Mouse (Mus musculus) kidney, postnatal 0 days (tissue): Measurements from ENCODE around the gene Rapgef2. TPM values are rescaled to one million over a fixed set of nuclear protein-coding genes. Genes with fewer than 3 reads are reported as not detected.

Source experiments
- ATAC-seq: fragments of 200-750 bp; cut with Nextera tagmentation; replicated peaks from 2 replicates; pipeline ENCODE4 v1.8.0; 2017; ENCODE audit warnings: low read depth, moderate number of reproducible peaks, moderate TSS enrichment, moderate library complexity; ENCODE audit not compliant: low FRiP score
- DNase-seq: peaks from one replicate; pipeline ENCODE4 v3.0.0-alpha.2; 2016; ENCODE audit warnings: low spot score
- H3K27ac ChIP-seq: fragments of 300-500 bp; sonication (generic); 2 replicates; pipeline ENCODE4 v1.5.1; 2014; ENCODE audit warnings: mild to moderate bottlenecking
- H3K27me3 ChIP-seq: fragments of 300-500 bp; sonication (generic); 2 replicates; pipeline ENCODE4 v1.6.1; 2014; ENCODE audit warnings: low read length, mixed read lengths; ENCODE audit not compliant: insufficient read depth
- H3K36me3 ChIP-seq: fragments of 300-500 bp; sonication (generic); 2 replicates; pipeline ENCODE4 v1.6.1; 2014; ENCODE audit warnings: low read length, mixed read lengths; ENCODE audit not compliant: insufficient read depth
- H3K4me1 ChIP-seq: fragments of 300-500 bp; sonication (generic); replicated peaks from 2 replicates; pipeline ENCODE4 v1.6.1; 2014; ENCODE audit warnings: antibody characterized with exemption, low read length, mixed read lengths; ENCODE audit not compliant: insufficient read depth
- H3K4me2 ChIP-seq: fragments of 300-500 bp; sonication (generic); 2 replicates; pipeline ENCODE4 v1.6.1; 2014; ENCODE audit warnings: mild to moderate bottlenecking, low read length, moderate library complexity, mixed read lengths
- H3K4me3 ChIP-seq: fragments of 300-500 bp; sonication (generic); replicated peaks from 2 replicates; pipeline ENCODE4 v1.5.1; 2014; ENCODE audit warnings: low read depth, low read length
- H3K9ac ChIP-seq: fragments of 300-500 bp; sonication (generic); 2 replicates; pipeline ENCODE4 v1.6.1; 2014; ENCODE audit warnings: low read depth, low read length
- H3K9me3 ChIP-seq: fragments of 300-500 bp; sonication (generic); replicated peaks from 2 replicates; pipeline ENCODE4 v1.6.1; 2016; ENCODE audit warnings: low read length, inconsistent platforms, mixed read lengths
- CTCF ChIP-seq: IDR thresholded peaks from 2 replicates; pipeline ENCODE4 v1.5.1; 2016; ENCODE audit warnings: antibody characterized with exemption, low read depth, mild to moderate bottlenecking, moderate library complexity
- WGBS: fragments of 180-500 bp; shearing (Covaris S2); extraction: QIAGEN DNeasy Blood & Tissue Kit; methylation state at CpG from one replicate; pipeline ENCODE4 v1.1.7; 2014; 5-methylcytosine and 5-hydroxymethylcytosine counted together
- polyA plus RNA-seq: library from polyadenylated mRNA; unstranded; fragments of >200 nt; fragmentation: Nextera tagmentation; extraction: Ambion mirVana; gene quantifications from 2 replicates; pipeline ENCODE4 v1.2.1, GENCODE M21; 2015

The Rapgef2 gene
- polyA plus RNA-seq, 1 experiment from 2014 or later, result 4.4 TPM

DNA sequence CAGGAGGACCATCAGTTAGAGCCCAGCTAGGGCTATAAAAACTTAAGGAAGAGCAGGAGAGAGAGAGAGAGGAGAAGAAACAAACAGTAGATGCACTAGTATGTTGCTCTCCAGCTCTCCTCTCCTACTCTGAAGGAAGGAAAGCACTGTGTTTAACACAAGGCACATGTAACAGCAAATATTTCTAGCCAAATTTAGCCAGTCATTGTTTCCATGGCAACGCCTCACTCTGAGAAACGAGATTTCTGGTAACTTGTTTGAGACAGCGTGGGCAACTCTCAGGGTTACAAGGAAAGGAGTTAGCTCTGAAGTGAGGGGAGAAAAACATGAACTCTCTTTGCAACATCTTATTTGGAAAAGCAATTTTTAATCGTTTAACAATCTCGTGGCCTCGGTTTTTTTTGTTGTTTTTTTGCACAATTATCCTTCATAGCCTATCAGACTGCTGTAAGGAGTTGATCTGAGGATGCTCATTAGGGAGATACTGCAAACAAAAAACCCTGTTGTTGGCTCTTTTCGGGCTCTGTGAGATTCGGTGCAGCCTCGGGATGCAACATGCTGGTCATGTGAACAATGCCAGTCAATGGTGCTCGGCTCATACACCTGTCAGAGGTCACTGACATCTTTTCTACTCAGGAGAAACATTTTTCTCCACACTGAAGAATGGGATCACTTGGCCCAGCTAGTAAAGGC is 27.8 kb upstream of the Rapgef2 start:
- ATAC-seq (no peak), DNase-seq (no peak)
- Histone ChIP-seq H3K4me1 (no peaks in the 10 kb centered on the region), H3K27me3 (no peaks in the 10 kb centered on the region), H3K9ac (no peak overlapping the region), H3K4me2 (no peak overlapping the region), H3K27ac (no peak overlapping the region), H3K4me3 (no peak overlapping the region), H3K9me3 (no peaks in the 10 kb centered on the region), H3K36me3 (no peaks in the 10 kb centered on the region)
- WGBS, result 70% methylated on average over 10 of the region's 10 CpGs
- no peak for TF ChIP-seq CTCF

DNA sequence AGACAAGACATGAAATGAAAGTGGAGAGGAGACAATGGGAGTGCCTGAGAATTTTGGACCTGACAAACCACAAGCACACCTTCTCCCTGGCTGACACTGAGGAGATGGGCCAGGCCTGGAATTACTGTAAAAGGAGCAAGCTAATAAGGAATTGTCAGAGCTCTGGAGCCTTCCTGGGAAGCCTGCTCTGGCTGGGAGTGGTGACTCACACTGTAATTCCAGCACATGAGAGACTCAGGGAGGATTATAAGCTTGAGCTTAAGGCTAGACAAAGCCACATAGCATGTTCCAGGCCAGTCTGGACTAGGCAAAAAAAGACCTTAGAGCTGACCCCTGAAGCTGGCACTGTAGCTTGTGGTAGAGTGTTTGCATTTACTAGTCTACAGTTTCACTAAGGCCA is 25.6 kb upstream of the Rapgef2 start:
- no peaks in the 10 kb centered on the region for H3K4me1 ChIP-seq
- ATAC-seq (no peak), DNase-seq (no peak)
- no peaks in the 10 kb centered on the region for H3K9me3 ChIP-seq
- H3K36me3 ChIP-seq, result no peaks in the 10 kb centered on the region
- H3K27me3 ChIP-seq, result no peaks in the 10 kb centered on the region
- no peak overlapping the region for H3K4me2 ChIP-seq
- H3K9ac ChIP-seq, result no peak overlapping the region
- H3K27ac ChIP-seq, result no peak overlapping the region
- no peak for TF ChIP-seq CTCF
- no peak overlapping the region for H3K4me3 ChIP-seq

DNA sequence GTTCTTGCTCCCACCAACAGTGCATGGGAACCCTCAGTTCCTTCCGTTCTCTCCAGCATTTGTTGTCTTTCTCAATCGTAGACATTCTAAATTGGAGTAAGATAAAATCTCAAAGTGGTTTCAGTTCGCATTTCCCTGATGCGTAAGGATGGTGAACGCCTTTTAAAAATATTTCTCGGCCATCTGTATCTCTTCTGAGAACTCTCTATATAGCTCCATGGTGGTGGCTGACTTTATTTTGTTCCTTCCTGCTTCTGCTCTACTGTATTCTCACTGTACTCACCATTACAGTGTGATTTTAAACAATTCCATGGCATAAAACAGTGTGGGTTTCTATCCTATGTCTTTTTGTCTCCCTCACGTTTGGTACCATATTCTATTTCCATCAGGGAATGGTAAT is 23.9 kb upstream of the Rapgef2 start:
- no peak for TF ChIP-seq CTCF
- Histone ChIP-seq H3K9ac (no peak overlapping the region), H3K4me3 (no peak overlapping the region), H3K27me3 (no peaks in the 10 kb centered on the region), H3K4me1 (no peaks in the 10 kb centered on the region), H3K4me2 (no peak overlapping the region), H3K27ac (no peak overlapping the region), H3K36me3 (no peaks in the 10 kb centered on the region), H3K9me3 (no peaks in the 10 kb centered on the region)
- no peak for DNase-seq
- 68% methylated on average over 7 of the region's 7 CpGs for WGBS
- no peak for ATAC-seq

DNA sequence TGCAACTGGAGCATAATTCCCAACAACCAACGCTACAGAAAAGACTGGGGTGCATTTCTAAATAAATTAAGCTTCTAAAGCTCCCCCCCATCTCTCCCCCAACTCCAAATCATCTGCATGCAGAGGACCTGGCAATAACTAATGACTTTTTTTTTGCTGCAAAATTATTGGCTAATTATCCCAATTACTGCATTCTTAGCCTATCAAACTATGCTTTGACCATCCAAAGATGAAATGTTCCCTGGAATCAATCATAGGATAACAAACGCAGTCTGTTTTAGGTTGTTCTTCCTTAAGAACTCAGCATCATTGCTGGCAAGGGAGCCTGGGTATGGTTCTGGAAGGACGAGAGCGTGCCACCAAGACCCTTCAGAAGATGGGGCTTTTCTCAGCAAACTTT is 22.3 kb upstream of the Rapgef2 start:
- Histone ChIP-seq H3K9me3 (no peaks in the 10 kb centered on the region), H3K4me3 (no peak overlapping the region), H3K4me1 (no peaks in the 10 kb centered on the region), H3K36me3 (no peaks in the 10 kb centered on the region), H3K4me2 (no peak overlapping the region), H3K27ac (no peak overlapping the region), H3K27me3 (no peaks in the 10 kb centered on the region), H3K9ac (no peak overlapping the region)
- no peak for ATAC-seq
- no peak for DNase-seq
- 94% methylated on average over 4 of the region's 4 CpGs for WGBS
- no peak for TF ChIP-seq CTCF

DNA sequence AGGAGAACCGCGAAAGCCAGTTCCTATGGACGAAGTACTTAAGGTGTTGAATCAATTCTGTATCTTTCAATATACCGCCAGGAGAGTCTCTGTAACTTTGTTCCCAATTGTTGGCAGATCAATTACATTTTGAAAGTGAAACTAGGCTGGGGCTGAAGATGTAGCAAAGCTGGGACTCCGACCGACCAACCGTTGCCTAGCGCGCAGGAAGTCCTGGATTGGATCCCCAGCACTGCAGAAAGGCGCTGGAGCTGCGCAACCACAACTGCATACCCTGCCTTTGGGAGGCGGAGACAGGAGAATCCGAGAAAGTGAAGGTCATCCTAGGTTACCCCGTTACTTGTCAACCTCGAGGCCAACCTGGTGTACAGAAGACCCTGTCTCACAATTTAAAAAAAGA is 13.1 kb upstream of the Rapgef2 start:
- H3K36me3 ChIP-seq, result no peaks in the 10 kb centered on the region
- no peak overlapping the region for H3K4me3 ChIP-seq
- H3K4me2 ChIP-seq, result no peak overlapping the region
- no peak overlapping the region for H3K27ac ChIP-seq
- H3K9ac ChIP-seq, result no peak overlapping the region
- H3K27me3 ChIP-seq, result no peaks in the 10 kb centered on the region
- no peaks in the 10 kb centered on the region for H3K9me3 ChIP-seq
- no peak for ATAC-seq
- DNase-seq, result no peak
- WGBS, result 92% methylated on average over 15 of the region's 15 CpGs
- no peaks in the 10 kb centered on the region for H3K4me1 ChIP-seq
- TF ChIP-seq CTCF, result no peak

DNA sequence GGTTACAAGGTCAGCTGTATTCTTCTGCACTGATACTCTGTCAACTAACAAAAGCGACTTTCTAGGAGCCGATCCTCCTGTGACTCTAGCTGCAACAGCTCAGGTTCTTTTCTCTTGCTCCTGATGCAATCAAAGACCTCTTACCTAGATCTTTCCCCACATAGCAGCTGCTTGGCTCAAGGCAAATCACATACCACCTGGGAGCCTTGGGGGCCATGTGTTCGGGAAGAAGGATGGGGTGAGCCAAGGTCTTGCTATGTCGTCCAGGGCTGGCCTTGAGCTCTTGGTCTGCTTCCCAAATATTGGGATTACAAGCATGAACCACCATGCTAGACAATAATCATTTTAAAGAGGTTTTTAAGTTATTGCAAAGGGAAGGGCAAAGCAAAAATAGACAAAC is 11.0 kb upstream of the Rapgef2 start:
- WGBS, result 83% methylated on average over 4 of the region's 4 CpGs
- Histone ChIP-seq H3K27ac (no peak overlapping the region), H3K9me3 (no peaks in the 10 kb centered on the region), H3K36me3 (no peaks in the 10 kb centered on the region), H3K4me1 (no peaks in the 10 kb centered on the region), H3K27me3 (no peaks in the 10 kb centered on the region), H3K9ac (no peak overlapping the region), H3K4me2 (no peak overlapping the region), H3K4me3 (no peak overlapping the region)
- ATAC-seq, result no peak
- TF ChIP-seq CTCF, result no peak
- no peak for DNase-seq

DNA sequence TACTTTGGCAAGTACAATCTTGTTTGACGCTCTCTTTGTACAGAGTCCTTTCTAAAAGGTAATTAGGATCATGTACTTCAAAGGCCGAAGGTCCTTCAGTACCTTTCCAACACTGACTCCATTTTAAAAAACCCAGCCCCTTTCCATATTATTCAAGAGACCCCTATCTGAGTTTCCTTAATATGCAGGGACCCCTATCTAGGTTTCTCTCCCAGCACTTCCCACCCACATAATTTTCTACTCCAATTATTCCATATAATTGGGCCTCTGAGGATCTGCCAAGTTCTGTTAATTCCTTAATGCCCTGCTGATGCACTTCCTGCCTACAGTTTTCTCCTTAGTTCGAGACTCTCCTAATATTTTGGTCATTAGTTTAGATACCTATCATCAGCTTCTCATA is 10.3 kb upstream of the Rapgef2 start:
- 90% methylated on average over 3 of the region's 3 CpGs for WGBS
- H3K27me3 ChIP-seq, result no peaks in the 10 kb centered on the region
- H3K4me2 ChIP-seq, result no peak overlapping the region
- no peaks in the 10 kb centered on the region for H3K9me3 ChIP-seq
- H3K4me3 ChIP-seq, result no peak overlapping the region
- DNase-seq (no peak), ATAC-seq (no peak)
- H3K27ac ChIP-seq, result no peak overlapping the region
- no peaks in the 10 kb centered on the region for H3K4me1 ChIP-seq
- no peak overlapping the region for H3K9ac ChIP-seq
- H3K36me3 ChIP-seq, result no peaks in the 10 kb centered on the region
- TF ChIP-seq CTCF, result no peak
